Mouse (Mus musculus): Measurements from ENCODE around the gene Arhgap15.

DNA sequence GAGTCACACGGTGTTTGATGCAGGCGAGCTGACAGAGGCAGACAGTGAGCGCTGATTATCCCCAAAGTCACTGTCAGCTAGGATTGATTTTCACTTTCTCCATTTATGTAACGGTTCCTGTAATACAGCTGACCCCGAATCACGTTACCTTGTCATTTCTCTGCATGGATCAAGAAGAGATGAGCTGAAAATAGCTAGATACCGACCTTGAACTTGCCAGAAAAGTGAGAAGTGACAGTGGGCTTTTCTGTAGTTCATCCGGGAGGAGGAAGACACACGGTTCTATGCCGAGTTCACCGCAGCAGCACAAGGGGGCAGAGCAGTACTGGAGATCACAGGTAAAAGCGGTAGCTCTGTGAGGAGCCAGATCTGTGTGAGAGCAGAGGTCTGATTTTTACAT lies 38.5 kb downstream of the Arhgap15 start:
- peak; percentile 60 for TF ChIP-seq CTCF (conservative IDR thresholded peaks at IDR 0.05; ENCODE audit: insufficient read depth, insufficient read length, low read depth, low read length)
- no peak for TF ChIP-seq POLR2A (IDR thresholded peaks at IDR 0.05; ENCODE audit: low read depth, low read length)

All from kidney, adult 2 months (tissue).